Mouse (Mus musculus) liver, embryonic 14.5 days (tissue): Measurements from ENCODE around the gene Aamdc. TPM values are rescaled to one million over a fixed set of nuclear protein-coding genes. Genes with fewer than 3 reads are reported as not detected.
A peak's percentile ranks its signal among the peaks of the same experiment; 100 is the strongest.

Source experiments
- ATAC-seq: fragments of 200-750 bp; cut with Nextera tagmentation; 2 replicates; pipeline ENCODE4 v1.8.0; 2017; ENCODE audit warnings: moderate number of reproducible peaks, mild to moderate bottlenecking, moderate library complexity; ENCODE audit not compliant: insufficient read depth
- DNase-seq, 3 experiments: peaks; one replicate each; pipeline ENCODE4 v3.0.0-alpha.2; 2012 to 2013; ENCODE audit warnings: low read depth in 3 of 3, low spot score in 3 of 3
- H3K27ac ChIP-seq: fragments of 300-500 bp; sonication (generic); 2 replicates; pipeline ENCODE4 v1.5.1; 2014; ENCODE audit warnings: moderate library complexity, mild to moderate bottlenecking, control low read depth, inconsistent platforms
- H3K27me3 ChIP-seq: fragments of 300-500 bp; sonication (generic); 2 replicates; pipeline ENCODE4 v1.6.1; 2014; ENCODE audit warnings: mild to moderate bottlenecking, low read length, moderate library complexity; ENCODE audit not compliant: control insufficient read depth, insufficient read depth
- H3K36me3 ChIP-seq: fragments of 300-500 bp; sonication (generic); replicated peaks from 2 replicates; pipeline ENCODE4 v1.6.1; 2014; ENCODE audit warnings: low read depth; ENCODE audit not compliant: control insufficient read depth, insufficient read depth
- H3K4me1 ChIP-seq, 2 experiments: fragments of 200-500 bp in 1 of 2; fragments of 300-500 bp in 1 of 2; sonication (generic) in 1 of 2; replicated peaks; 2 replicates each; pipeline ENCODE4 v1.6.1; 2012 to 2014; ENCODE audit warnings: antibody characterized with exemption in 1 of 2, inconsistent platforms in 1 of 2, low read length in 1 of 2; ENCODE audit not compliant: control insufficient read depth in 2 of 2, insufficient read depth in 2 of 2
- H3K4me2 ChIP-seq: fragments of 300-500 bp; sonication (generic); 2 replicates; pipeline ENCODE4 v1.6.1; 2014; ENCODE audit warnings: low read depth, mild to moderate bottlenecking, control low read depth, moderate library complexity
- H3K4me3 ChIP-seq, 2 experiments: fragments of 200-500 bp in 1 of 2; fragments of 300-500 bp in 1 of 2; sonication (generic) in 1 of 2; 2 replicates each; pipeline ENCODE4 v1.5.1; 2012 to 2014; ENCODE audit warnings: low read depth in 2 of 2, low read length in 2 of 2, mild to moderate bottlenecking in 2 of 2, control low read depth in 1 of 2, inconsistent platforms in 1 of 2, moderate library complexity in 1 of 2; ENCODE audit not compliant: insufficient read depth in 1 of 2
- H3K9ac ChIP-seq: fragments of 300-500 bp; sonication (generic); replicated peaks from 2 replicates; pipeline ENCODE4 v1.6.1; 2014; ENCODE audit warnings: mild to moderate bottlenecking, control low read depth, moderate library complexity
- H3K9me3 ChIP-seq: fragments of 300-500 bp; sonication (generic); 2 replicates; pipeline ENCODE4 v1.6.1; 2016; ENCODE audit warnings: low read length, mixed read lengths; ENCODE audit not compliant: control insufficient read depth
- CTCF ChIP-seq: IDR thresholded peaks from 2 replicates; pipeline ENCODE4 v1.5.1; 2016; ENCODE audit warnings: antibody characterized with exemption, low read depth, control low read depth
- EP300 ChIP-seq: IDR thresholded peaks from 2 replicates; pipeline ENCODE4 v1.6.1; 2016; ENCODE audit warnings: antibody characterized with exemption, low read depth
- WGBS: fragments of 180-500 bp; shearing (Covaris S2); extraction: QIAGEN DNeasy Blood & Tissue Kit; methylation state at CpG from one replicate; pipeline ENCODE4 v1.1.7; 2014; ENCODE audit not compliant: insufficient replicate concordance; 5-methylcytosine and 5-hydroxymethylcytosine counted together
- polyA plus RNA-seq, 2 experiments: library from polyadenylated mRNA; depleted of rRNA in 1 of 2; stranded (reverse) in 1 of 2; unstranded in 1 of 2; fragments of >200 nt; fragmentation: Nextera tagmentation in 1 of 2; extraction: Ambion mirVana in 1 of 2; gene quantifications; 2 replicates each; pipeline versions ENCODE4 v1.2.1 to v1.2.3; 2012 to 2014

The Aamdc gene
- 7.7 and 9.9 TPM in 2 replicates for polyA plus RNA-seq (2012; rRNA removed)
- 16.0 and 16.4 TPM in 2 replicates for polyA plus RNA-seq (2014; fragmentation: Nextera tagmentation; extraction: Ambion mirVana)

- Histone ChIP-seq H3K9me3 (no peaks in the 10 kb centered on the region), H3K4me1 (peaks cover 6 to 7% of the 10 kb centered on the region in 2 experiments), H3K4me3 (peak within 1 kb of the TSS; percentile 91 to 100), H3K4me2 (peak within 1 kb of the TSS; percentile 98), H3K27me3 (no peaks in the 10 kb centered on the region), H3K9ac (peak within 1 kb of the TSS; percentile 96), H3K27ac (peak within 1 kb of the TSS; percentile 83), H3K36me3 (no peaks in the 10 kb centered on the region)
- peak; percentile 90 to 93 (median 91) for DNase-seq
- no peak for TF ChIP-seq EP300
- peak; percentile 86 for TF ChIP-seq CTCF
- ATAC-seq: peak; percentile 88
- WGBS: under 1% methylated on average over 52 of the region's 68 CpGs
Measured at GRCm38 (mm10) chr7:97579067-97579975, at the start of gene Aamdc, which contains the start of gene Rsf1. Gene Aamdc (minus strand): TSS chr7:97579497. Gene Rsf1 (plus strand): TSS chr7:97579889.

GRCm38 (mm10) chr7:97623402-97623801 lies 44.1 kb upstream of the Aamdc start:
- no peak overlapping the region for H3K27ac ChIP-seq
- H3K4me3 ChIP-seq: no peak overlapping the region
- ATAC-seq (no peak), DNase-seq (no peak)
- no peak for TF ChIP-seq EP300
- no peak for TF ChIP-seq CTCF
- no peaks in the 10 kb centered on the region for H3K36me3 ChIP-seq
- no peaks in the 10 kb centered on the region for H3K9me3 ChIP-seq
- H3K27me3 ChIP-seq: no peaks in the 10 kb centered on the region
- no peak overlapping the region for H3K9ac ChIP-seq
- no peaks in the 10 kb centered on the region for H3K4me1 ChIP-seq
- H3K4me2 ChIP-seq: no peak overlapping the region

- WGBS: 75% methylated on average over 1 of the region's 1 CpGs
- Histone ChIP-seq H3K4me1 (no peaks in the 10 kb centered on the region), H3K36me3 (peaks cover 2% of the 10 kb centered on the region; the same call in 1 of the 2 replicates), H3K9ac (no peak overlapping the region), H3K4me2 (no peak overlapping the region), H3K27ac (no peak overlapping the region), H3K4me3 (no peak overlapping the region), H3K27me3 (no peaks in the 10 kb centered on the region), H3K9me3 (no peaks in the 10 kb centered on the region)
- ATAC-seq (no peak), DNase-seq (no peak)
- TF ChIP-seq EP300 (no peak), CTCF (no peak)
Measured at GRCm38 (mm10) chr7:97622676-97623075, 43.4 kb upstream of the Aamdc start.

GRCm38 (mm10) chr7:97621346-97621745 lies 42.0 kb upstream of the Aamdc start:
- Histone ChIP-seq H3K27me3 (no peaks in the 10 kb centered on the region), H3K36me3 (peaks cover 3% of the 10 kb centered on the region; the same call in 1 of the 2 replicates), H3K4me3 (no peak overlapping the region), H3K4me2 (no peak overlapping the region), H3K9ac (no peak overlapping the region), H3K9me3 (no peaks in the 10 kb centered on the region), H3K27ac (no peak overlapping the region), H3K4me1 (no peaks in the 10 kb centered on the region)
- ATAC-seq (no peak), DNase-seq (no peak)
- TF ChIP-seq EP300 (no peak), CTCF (no peak)
- 87% methylated on average over 5 of the region's 5 CpGs for WGBS

- H3K4me2 ChIP-seq: no peak overlapping the region
- no peak overlapping the region for H3K27ac ChIP-seq
- no peaks in the 10 kb centered on the region for H3K27me3 ChIP-seq
- H3K9me3 ChIP-seq: no peaks in the 10 kb centered on the region
- no peak overlapping the region for H3K4me3 ChIP-seq
- no peak for DNase-seq
- no peaks in the 10 kb centered on the region for H3K36me3 ChIP-seq
- WGBS: 40% methylated on average over 2 of the region's 2 CpGs
- H3K4me1 ChIP-seq: peaks cover 2 to 5% of the 10 kb centered on the region in 2 experiments; a peak in 3 of 4 replicates
- no peak overlapping the region for H3K9ac ChIP-seq
- no peak for TF ChIP-seq CTCF
- no peak for TF ChIP-seq EP300
- no peak for ATAC-seq
Measured at GRCm38 (mm10) chr7:97598548-97598947, 19.3 kb upstream of the Aamdc start.
